Mouse (Mus musculus) kidney, adult 2 months (tissue): ENCODE results near the gene Dpf1. TPM values are rescaled to one million over a fixed set of nuclear protein-coding genes. Genes with fewer than 3 reads are reported as not detected.

Source experiments
- DNase-seq: peaks from one replicate; pipeline ENCODE4 v3.0.0; 2021
- H3K27ac ChIP-seq: fragments of 200-500 bp; 2 replicates; pipeline ENCODE4 v1.5.1; 2012; ENCODE audit warnings: low read depth, low read length, control low read depth, inconsistent platforms; ENCODE audit not compliant: insufficient read depth
- H3K27me3 ChIP-seq: fragments of 200-500 bp; replicated peaks from 2 replicates; pipeline ENCODE4 v1.6.1; 2012; ENCODE audit warnings: mild to moderate bottlenecking, moderate library complexity, low read length, inconsistent platforms; ENCODE audit not compliant: control insufficient read depth, insufficient read depth
- H3K36me3 ChIP-seq: fragments of 200-500 bp; 2 replicates; pipeline ENCODE4 v1.6.1; 2012; ENCODE audit warnings: mild to moderate bottlenecking, moderate library complexity, low read length, inconsistent platforms; ENCODE audit not compliant: control insufficient read depth, insufficient read depth
- H3K4me1 ChIP-seq: fragments of 200-500 bp; 2 replicates; pipeline ENCODE4 v1.6.1; 2011; ENCODE audit warnings: low read length; ENCODE audit not compliant: control insufficient read depth, insufficient read depth
- H3K4me3 ChIP-seq: fragments of 200-500 bp; 2 replicates; pipeline ENCODE4 v1.5.1; 2011; ENCODE audit warnings: mild to moderate bottlenecking, low read depth, low read length, control low read depth; ENCODE audit not compliant: insufficient read depth
- CTCF ChIP-seq: fragments of 200-500 bp; conservative IDR thresholded peaks from 2 replicates; pipeline ENCODE4 v1.5.1; 2011; ENCODE audit warnings: low read depth, mild to moderate bottlenecking, control low read depth, low read length, moderate library complexity, mixed read lengths; ENCODE audit not compliant: insufficient read depth, insufficient read length
- POLR2A ChIP-seq: fragments of 200-500 bp; IDR thresholded peaks from one replicate; pipeline ENCODE4 v1.6.1; 2011; ENCODE audit warnings: low read depth, low read length, control low read depth
- WGBS: fragments of 180-500 bp; shearing (Covaris S2); methylation state at CpG from one replicate; pipeline ENCODE4 v1.1.7; 2018; 5-methylcytosine and 5-hydroxymethylcytosine counted together
- polyA plus RNA-seq: library from polyadenylated mRNA; depleted of rRNA; stranded (reverse); fragments of >200 nt; gene quantifications from 2 replicates; pipeline ENCODE4 v1.2.3, GENCODE M21; 2012

The Dpf1 gene
- polyA plus RNA-seq, 1 experiment: 0.11 TPM

DNA sequence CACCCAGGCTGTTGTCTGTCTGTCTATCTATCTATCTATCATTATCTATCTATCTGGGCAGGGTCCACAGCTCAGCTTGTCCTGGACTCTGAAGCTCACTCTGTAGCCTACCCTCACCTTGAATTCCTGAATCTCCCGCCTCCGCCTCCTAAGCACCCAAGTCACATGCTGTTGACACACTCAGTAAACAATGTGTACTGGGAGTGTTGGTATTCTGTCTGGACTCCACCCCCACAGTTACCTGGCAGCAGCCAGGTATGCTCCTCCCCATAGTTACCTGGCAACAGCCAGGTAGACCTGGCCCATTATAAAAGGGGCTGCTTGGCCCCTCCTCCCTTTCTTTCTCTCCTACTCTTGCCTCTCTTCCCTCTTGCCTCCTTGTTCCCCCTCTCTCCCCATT lies 15.7 kb upstream of the Dpf1 start:
- DNase-seq: peak; percentile 36
- no peaks in the 10 kb centered on the region for H3K27me3 ChIP-seq
- no peak for TF ChIP-seq POLR2A
- TF ChIP-seq CTCF: no peak
- no peaks in the 10 kb centered on the region; the same call in 1 of the 2 replicates for H3K4me1 ChIP-seq
- no peaks in the 10 kb centered on the region for H3K36me3 ChIP-seq
- H3K27ac ChIP-seq: no peak overlapping the region
- H3K4me3 ChIP-seq: no peak overlapping the region
- 49% methylated on average over 2 of the region's 2 CpGs for WGBS

DNA sequence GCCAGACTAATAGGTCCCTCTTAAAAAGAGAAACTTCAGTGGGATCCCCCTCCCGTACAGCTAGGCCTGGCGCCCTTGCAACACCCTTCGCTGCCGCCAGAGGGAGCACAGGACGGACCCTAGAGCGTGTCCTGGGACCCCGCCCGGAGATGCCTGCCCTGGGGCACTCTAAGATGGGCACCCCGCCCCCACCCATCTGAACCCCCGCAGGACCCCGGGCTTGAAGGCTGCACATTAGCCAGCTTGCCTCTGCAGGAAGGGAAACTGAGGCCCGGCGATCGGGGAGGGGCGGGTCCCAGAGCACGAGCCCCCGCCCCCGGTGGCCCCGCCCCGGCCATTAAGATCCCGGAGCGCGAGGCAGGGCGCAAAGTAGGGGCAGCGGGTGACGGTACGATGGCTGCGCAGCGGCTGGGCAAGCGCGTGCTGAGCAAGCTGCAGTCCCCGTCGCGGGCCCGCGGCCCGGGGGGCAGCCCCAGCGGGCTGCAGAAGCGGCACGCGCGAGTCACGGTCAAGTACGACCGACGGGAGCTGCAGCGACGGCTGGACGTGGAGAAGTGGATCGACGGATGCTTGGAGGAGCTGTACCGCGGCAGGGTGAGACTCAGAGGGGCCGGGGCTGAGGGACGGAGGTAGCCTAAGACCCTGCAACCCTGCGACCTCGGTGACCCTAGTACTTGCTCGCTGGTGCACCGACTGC lies 14.7 kb upstream of the Dpf1 start, which contains the start of gene Ppp1r14a:
Gene Ppp1r14a (plus strand): TSS at position 367 of the 697 bp plus-strand sequence.
- WGBS: 3% methylated on average over 59 of the region's 59 CpGs
- Histone ChIP-seq H3K36me3 (no peaks in the 10 kb centered on the region), H3K27ac (peak within 1 kb of the TSS; percentile 12; the same call in 1 of the 2 replicates), H3K4me3 (peak within 1 kb of the TSS; percentile 43), H3K27me3 (no peaks in the 10 kb centered on the region), H3K4me1 (no peaks in the 10 kb centered on the region; the same call in 1 of the 2 replicates)
- TF ChIP-seq POLR2A (no peak), CTCF (peak; percentile 64)
- peak; percentile 65 for DNase-seq

GRCm38 (mm10) chr7:29289856-29290255 lies 13.9 kb upstream of the Dpf1 start:
- peak overlapping the region; percentile 43 for H3K4me3 ChIP-seq
- no peaks in the 10 kb centered on the region; the same call in 1 of the 2 replicates for H3K4me1 ChIP-seq
- H3K36me3 ChIP-seq: no peaks in the 10 kb centered on the region
- H3K27me3 ChIP-seq: no peaks in the 10 kb centered on the region
- peak overlapping the region; percentile 12; the same call in 1 of the 2 replicates for H3K27ac ChIP-seq
- no peak for DNase-seq
- TF ChIP-seq POLR2A (no peak), CTCF (no peak)
- WGBS: 82% methylated on average over 6 of the region's 6 CpGs

DNA sequence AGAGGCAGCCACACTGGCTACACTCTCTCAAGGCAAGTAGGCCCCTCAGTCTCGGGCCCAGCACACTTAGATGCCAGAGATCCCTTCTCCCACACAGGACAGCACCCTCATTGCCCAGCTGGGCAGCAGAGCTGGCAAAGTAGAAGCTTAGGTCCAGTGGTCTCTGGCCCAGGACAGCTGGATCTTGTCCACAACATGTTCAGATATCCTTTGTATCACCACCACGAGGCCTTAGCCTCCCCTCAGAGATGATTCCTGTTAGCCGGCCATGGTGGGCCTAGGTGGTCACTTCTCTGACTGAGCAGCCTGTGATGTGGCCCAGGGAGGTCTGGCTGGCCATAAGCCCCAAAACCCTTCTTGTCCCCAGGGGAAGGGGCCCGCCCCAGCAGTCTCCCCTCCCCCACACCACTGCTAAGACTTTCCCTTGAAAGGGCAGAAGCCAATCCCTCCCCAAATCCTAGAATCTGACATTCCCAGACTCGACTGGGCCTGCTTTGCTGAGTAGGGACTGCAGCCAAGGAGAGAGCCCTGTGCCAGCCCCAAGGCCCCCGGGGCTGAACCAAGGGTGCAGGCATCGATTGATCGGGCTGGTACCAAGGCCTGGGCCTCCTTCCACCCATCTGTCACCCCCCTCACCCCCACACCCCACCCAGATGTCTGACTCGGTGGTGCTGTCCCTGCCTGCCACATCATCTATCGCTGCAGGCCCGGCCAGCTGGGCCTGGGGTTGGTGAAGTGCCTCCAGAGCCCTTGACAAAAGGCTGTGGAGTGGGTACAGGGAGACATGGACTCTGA lies 12.9 kb upstream of the Dpf1 start:
- Histone ChIP-seq H3K4me1 (no peaks in the 10 kb centered on the region; the same call in 1 of the 2 replicates), H3K27ac (no peak overlapping the region; the same call in 1 of the 2 replicates), H3K4me3 (no peak overlapping the region), H3K36me3 (no peaks in the 10 kb centered on the region), H3K27me3 (no peaks in the 10 kb centered on the region)
- WGBS: 65% methylated on average over 11 of the region's 11 CpGs
- TF ChIP-seq CTCF (no peak), POLR2A (no peak)
- no peak for DNase-seq

- TF ChIP-seq POLR2A (no peak), CTCF (no peak)
- H3K27me3 ChIP-seq: no peaks in the 10 kb centered on the region
- DNase-seq: peak; percentile 60
- no peaks in the 10 kb centered on the region for H3K36me3 ChIP-seq
- 40% methylated on average over 6 of the region's 7 CpGs for WGBS
- no peak overlapping the region for H3K4me3 ChIP-seq
- no peaks in the 10 kb centered on the region; the same call in 1 of the 2 replicates for H3K4me1 ChIP-seq
- H3K27ac ChIP-seq: peak overlapping the region; percentile 1
Measured at GRCm38 (mm10) chr7:29291616-29292457, 11.9 kb upstream of the Dpf1 start.

GRCm38 (mm10) chr7:29292458-29293098 lies 11.2 kb upstream of the Dpf1 start:
- TF ChIP-seq CTCF (no peak), POLR2A (no peak)
- H3K27ac ChIP-seq: peak overlapping the region; percentile 45
- H3K4me3 ChIP-seq: no peak overlapping the region
- H3K27me3 ChIP-seq: no peaks in the 10 kb centered on the region
- H3K4me1 ChIP-seq: no peaks in the 10 kb centered on the region; the same call in 1 of the 2 replicates
- H3K36me3 ChIP-seq: no peaks in the 10 kb centered on the region
- DNase-seq: peak; percentile 57
- WGBS: 49% methylated on average over 8 of the region's 8 CpGs
